Mouse (Mus musculus) embryonic facial prominence, embryonic 13.5 days (tissue): ENCODE data around the gene Trappc2l. TPM values are rescaled to one million over a fixed set of nuclear protein-coding genes. Genes with fewer than 3 reads are reported as not detected.

Source experiments
- ATAC-seq: fragments of 200-750 bp; cut with Nextera tagmentation; 2 replicates; pipeline ENCODE4 v1.8.0; 2017; ENCODE audit warnings: low read depth; ENCODE audit not compliant: insufficient number of reproducible peaks, insufficient read depth, low FRiP score, low TSS enrichment
- H3K27ac ChIP-seq: fragments of 300-500 bp; sonication (generic); 2 replicates; pipeline ENCODE4 v1.5.1; 2015; ENCODE audit warnings: moderate library complexity, mild to moderate bottlenecking, inconsistent platforms
- H3K27me3 ChIP-seq: fragments of 300-500 bp; sonication (generic); 2 replicates; pipeline ENCODE4 v1.6.1; 2015; ENCODE audit warnings: mild to moderate bottlenecking, inconsistent platforms
- H3K36me3 ChIP-seq: fragments of 300-500 bp; sonication (generic); 2 replicates; pipeline ENCODE4 v1.6.1; 2015; ENCODE audit warnings: mild to moderate bottlenecking, inconsistent platforms
- H3K4me1 ChIP-seq: fragments of 300-500 bp; sonication (generic); 2 replicates; pipeline ENCODE4 v1.6.1; 2015; ENCODE audit warnings: inconsistent platforms
- H3K4me2 ChIP-seq: fragments of 300-500 bp; sonication (generic); 2 replicates; pipeline ENCODE4 v1.6.1; 2015; ENCODE audit warnings: moderate library complexity, mild to moderate bottlenecking, inconsistent platforms
- H3K4me3 ChIP-seq: fragments of 300-500 bp; sonication (generic); 2 replicates; pipeline ENCODE4 v1.5.1; 2015; ENCODE audit warnings: mild to moderate bottlenecking, inconsistent platforms
- H3K9ac ChIP-seq: fragments of 300-500 bp; sonication (generic); 2 replicates; pipeline ENCODE4 v1.6.1; 2015; ENCODE audit warnings: mild to moderate bottlenecking, inconsistent platforms
- H3K9me3 ChIP-seq: fragments of 300-500 bp; sonication (generic); 2 replicates; pipeline ENCODE4 v1.6.1; 2016; ENCODE audit warnings: inconsistent platforms
- WGBS: fragments of 180-500 bp; shearing (Covaris S2); methylation state at CpG from one replicate; pipeline ENCODE4 v1.1.7; 2015; ENCODE audit warnings: mixed read lengths; 5-methylcytosine and 5-hydroxymethylcytosine counted together
- microRNA-seq: library from miRNA; unstranded; fragments of <30 nt; microRNA quantifications from one replicate; pipeline ENCODE4, GENCODE M21; 2016
- polyA plus RNA-seq: library from polyadenylated mRNA; unstranded; fragments of >200 nt; fragmentation: Nextera tagmentation; extraction: Ambion mirVana; gene quantifications from 2 replicates; pipeline ENCODE4 v1.2.1, GENCODE M21; 2015

Gene Trappc2l
- polyA plus RNA-seq, 1 experiment from 2014 or later = 53.0 TPM

GRCm38 (mm10) chr8:122661138-122661537 is 49.7 kb downstream of the Trappc2l start:
- peak overlapping the region; percentile 41 for H3K4me2 ChIP-seq
- no peaks in the 10 kb centered on the region for H3K9me3 ChIP-seq
- H3K4me1 ChIP-seq = peaks cover 92% of the 10 kb centered on the region
- no peaks in the 10 kb centered on the region for H3K36me3 ChIP-seq
- H3K4me3 ChIP-seq = no peak overlapping the region
- H3K27ac ChIP-seq = peak overlapping the region; percentile 74
- H3K27me3 ChIP-seq = 0 out of 2 replicates have a peak, but pooled peaks cover 2% of the 10 kb centered on the region
- 0 out of 2 replicates have a peak overlapping the region, but pooled peaks have one; percentile 11 for H3K9ac ChIP-seq
- 2% methylated on average over 7 of the region's 7 CpGs for WGBS
- ATAC-seq = peak; percentile 73

GRCm38 (mm10) chr8:122661894-122662293 is 50.5 kb downstream of the Trappc2l start:
- peaks cover 97% of the 10 kb centered on the region for H3K4me1 ChIP-seq
- H3K9me3 ChIP-seq = no peaks in the 10 kb centered on the region
- H3K36me3 ChIP-seq = no peaks in the 10 kb centered on the region
- H3K4me3 ChIP-seq = no peak overlapping the region
- no peak overlapping the region for H3K9ac ChIP-seq
- H3K27ac ChIP-seq = no peak overlapping the region
- no peak for ATAC-seq
- no peak overlapping the region for H3K4me2 ChIP-seq
- 70% methylated on average over 2 of the region's 2 CpGs for WGBS
- H3K27me3 ChIP-seq = 0 out of 2 replicates have a peak, but pooled peaks cover 2% of the 10 kb centered on the region

- Histone ChIP-seq H3K4me1 (peaks cover 93% of the 10 kb centered on the region), H3K9ac (no peak overlapping the region), H3K36me3 (no peaks in the 10 kb centered on the region), H3K9me3 (no peaks in the 10 kb centered on the region), H3K27me3 (peaks cover 7% of the 10 kb centered on the region), H3K4me2 (no peak overlapping the region), H3K27ac (no peak overlapping the region), H3K4me3 (no peak overlapping the region)
- 60% methylated on average over 3 of the region's 3 CpGs for WGBS
- no peak for ATAC-seq
These were observed 51.7 kb downstream of the Trappc2l start for GRCm38 (mm10) chr8:122663106-122663505.

- Histone ChIP-seq H3K4me2 (no peak overlapping the region), H3K36me3 (no peaks in the 10 kb centered on the region), H3K27me3 (peaks cover 9% of the 10 kb centered on the region), H3K4me3 (no peak overlapping the region), H3K4me1 (peaks cover 87% of the 10 kb centered on the region), H3K9ac (no peak overlapping the region), H3K27ac (no peak overlapping the region), H3K9me3 (no peaks in the 10 kb centered on the region)
- 74% methylated on average over 5 of the region's 5 CpGs for WGBS
- ATAC-seq = no peak
These were observed 52.2 kb downstream of the Trappc2l start for GRCm38 (mm10) chr8:122663670-122664069.

GRCm38 (mm10) chr8:122665221-122665620 is 53.8 kb downstream of the Trappc2l start:
- H3K9me3 ChIP-seq = no peaks in the 10 kb centered on the region
- 0 out of 2 replicates have a peak, but pooled peaks have one; percentile 27 for ATAC-seq
- peak overlapping the region; percentile 41 for H3K4me2 ChIP-seq
- H3K9ac ChIP-seq = no peak overlapping the region
- peaks cover 77% of the 10 kb centered on the region for H3K4me1 ChIP-seq
- WGBS = 19% methylated on average over 8 of the region's 8 CpGs
- peaks cover 24% of the 10 kb centered on the region for H3K27me3 ChIP-seq
- H3K27ac ChIP-seq = peak overlapping the region; percentile 84
- H3K4me3 ChIP-seq = no peak overlapping the region
- H3K36me3 ChIP-seq = no peaks in the 10 kb centered on the region

GRCm38 (mm10) chr8:122665667-122666316 is 54.4 kb downstream of the Trappc2l start:
- Histone ChIP-seq H3K4me1 (peaks cover 74% of the 10 kb centered on the region), H3K4me3 (peak overlapping the region; percentile 6; the same call in 1 of the 2 replicates), H3K27ac (peak overlapping the region; percentile 84), H3K9me3 (no peaks in the 10 kb centered on the region), H3K36me3 (no peaks in the 10 kb centered on the region), H3K4me2 (peak overlapping the region; percentile 41), H3K9ac (0 out of 2 replicates have a peak overlapping the region, but pooled peaks have one; percentile 32), H3K27me3 (peaks cover 30% of the 10 kb centered on the region)
- WGBS = 46% methylated on average over 12 of the region's 14 CpGs
- peak; percentile 17; the same call in 1 of the 2 replicates for ATAC-seq

Small RNA genes lying within 50 kb of the gene (microRNA-seq; reads per million reads assigned to microRNA genes)
- gene Mir6396 = not detected

Other genes starting within 250 kb of the Trappc2l start
- 54.8 and 59.1 TPM in 2 replicates for gene Zc3h18, start 235.0 kb upstream of the Trappc2l start, polyA plus RNA-seq
- 0.31 TPM in 1 of 2 replicates, not detected in the other for gene Il17c, start 189.6 kb upstream of the Trappc2l start, polyA plus RNA-seq
- 118 and 120 TPM in 2 replicates for gene Cyba, start 178.7 kb upstream of the Trappc2l start, polyA plus RNA-seq
- gene Mvd, start 168.2 kb upstream of the Trappc2l start, polyA plus RNA-seq = 34.8 and 43.3 TPM in 2 replicates
- gene Snai3, start 150.9 kb upstream of the Trappc2l start, polyA plus RNA-seq = 1.2 TPM in 2 replicates
- 51.1 and 51.3 TPM in 2 replicates for gene Rnf166, start 135.6 kb upstream of the Trappc2l start, polyA plus RNA-seq
- 54.9 and 69.0 TPM in 2 replicates for gene Ctu2, start 135.5 kb upstream of the Trappc2l start, polyA plus RNA-seq
- gene Piezo1, start 60.3 kb upstream of the Trappc2l start, polyA plus RNA-seq = 8.4 and 16.2 TPM in 2 replicates
- 34.3 and 39.6 TPM in 2 replicates for gene Cdt1, start 43.6 kb upstream of the Trappc2l start, polyA plus RNA-seq
- 296 and 355 TPM in 2 replicates for gene Aprt, start 34.7 kb upstream of the Trappc2l start, polyA plus RNA-seq
- 7.5 and 7.6 TPM in 2 replicates for gene Galns, start 177 bp upstream of the Trappc2l start, polyA plus RNA-seq
- gene Pabpn1l, start 11.1 kb downstream of the Trappc2l start, polyA plus RNA-seq = not detected in 2 replicates
- 4.6 TPM in 2 replicates for gene Cbfa2t3, start 87.5 kb downstream of the Trappc2l start, polyA plus RNA-seq
- gene Acsf3, start 163.8 kb downstream of the Trappc2l start, polyA plus RNA-seq = 16.4 and 18.9 TPM in 2 replicates
- gene Cdh15, start 236.3 kb downstream of the Trappc2l start, polyA plus RNA-seq = 4.4 and 5.0 TPM in 2 replicates